Mouse (Mus musculus): ENCODE measurements around the gene Ifna13.
A peak's percentile ranks its signal among the peaks of the same experiment; 100 is the strongest.

Gene Ifna13

GRCm38 (mm10) chr4:88644359-88644758 is at the start of gene Ifna13:
Gene Ifna13, minus strand, starts transcription at chr4:88644459.
- no peak for DNase-seq

GRCm38 (mm10) chr4:88693392-88693791 is 49.1 kb upstream of the Ifna13 start:
- no peak for DNase-seq

- no peak for DNase-seq
Observed at GRCm38 (mm10) chr4:88692537-88692936, 48.3 kb upstream of the Ifna13 start.

GRCm38 (mm10) chr4:88691259-88691658 is 47.0 kb upstream of the Ifna13 start, which contains the start of gene Ifnab:
Gene Ifnab, minus strand, starts transcription at chr4:88691359.
- no peak for DNase-seq

GRCm38 (mm10) chr4:88683812-88684211 is 39.6 kb upstream of the Ifna13 start, which contains the start of gene Ifna2:
Gene Ifna2, minus strand, starts transcription at chr4:88683912.
- DNase-seq, result no peak

- no peak for DNase-seq
Observed at GRCm38 (mm10) chr4:88681353-88681752, 37.1 kb upstream of the Ifna13 start.

- DNase-seq, result no peak
Observed at GRCm38 (mm10) chr4:88680362-88680761, 36.1 kb upstream of the Ifna13 start.

- no peak for DNase-seq
Observed at GRCm38 (mm10) chr4:88676824-88677223, 32.6 kb upstream of the Ifna13 start, which contains the start of gene Ifna16. Gene Ifna16, minus strand, starts transcription at chr4:88676924.

- peak; percentile 28 for DNase-seq
Observed at GRCm38 (mm10) chr4:88655461-88655860, 11.2 kb upstream of the Ifna13 start.

- DNase-seq, result no peak
Observed at GRCm38 (mm10) chr4:88653644-88654043, 9.4 kb upstream of the Ifna13 start.

GRCm38 (mm10) chr4:88642526-88642925 is 1.7 kb downstream of the Ifna13 start:
- no peak for DNase-seq

- peak; percentile 85 for DNase-seq
Observed at GRCm38 (mm10) chr4:88641077-88641831, 3.0 kb downstream of the Ifna13 start.

- DNase-seq, result no peak
Observed at GRCm38 (mm10) chr4:88640704-88641076, 3.6 kb downstream of the Ifna13 start.

GRCm38 (mm10) chr4:88634311-88634710 is 9.9 kb downstream of the Ifna13 start, which contains the start of gene C87499:
Gene C87499, minus strand, starts transcription at chr4:88634411.
- no peak for DNase-seq

GRCm38 (mm10) chr4:88603276-88603675 is 41.0 kb downstream of the Ifna13 start, which contains the start of gene Ifna12:
Gene Ifna12, minus strand, starts transcription at chr4:88603376.
- no peak for DNase-seq

Measured in kidney, adult 11 months (tissue).